Mouse (Mus musculus) embryo, embryonic 11 days (tissue): ENCODE data around the gene Pygm.

ENCODE experiments used
- DNase-seq: peaks from one replicate; pipeline ENCODE4 v3.0.0-alpha.2; 2015

Pygm gene

DNA sequence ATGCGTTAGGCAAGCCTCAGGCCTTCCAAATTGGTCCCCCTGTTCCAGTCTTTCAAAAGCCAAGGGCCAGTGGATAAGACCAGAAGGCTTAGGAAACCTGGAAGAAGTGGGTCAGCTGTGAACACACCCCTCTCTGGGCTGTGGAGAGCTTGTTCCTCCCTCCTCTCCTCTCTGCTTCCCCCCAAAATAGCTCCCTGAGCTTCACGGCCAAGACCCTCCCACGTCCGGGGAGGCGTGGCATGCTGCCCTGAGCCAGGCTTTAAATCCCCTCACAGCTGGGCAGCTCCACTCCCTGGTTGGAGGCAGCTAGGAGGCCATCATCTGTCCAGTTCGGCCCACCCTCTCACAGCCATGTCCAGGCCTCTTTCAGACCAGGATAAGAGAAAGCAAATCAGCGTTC, at the start of gene Pygm:
Gene Pygm (plus strand): TSS at position 272 of the 400 bp plus-strand sequence.
- peak; percentile 48 for DNase-seq

- DNase-seq, result peak; percentile 99
These were observed 49.3 kb upstream of the Pygm start, which contains the start of gene Men1 for GRCm38 (mm10) chr19:6334673-6335457. Gene Men1, plus strand, starts transcription at chr19:6334979.

- peak; percentile 18 for DNase-seq
These were observed 48.8 kb upstream of the Pygm start for GRCm38 (mm10) chr19:6335458-6335827.

DNA sequence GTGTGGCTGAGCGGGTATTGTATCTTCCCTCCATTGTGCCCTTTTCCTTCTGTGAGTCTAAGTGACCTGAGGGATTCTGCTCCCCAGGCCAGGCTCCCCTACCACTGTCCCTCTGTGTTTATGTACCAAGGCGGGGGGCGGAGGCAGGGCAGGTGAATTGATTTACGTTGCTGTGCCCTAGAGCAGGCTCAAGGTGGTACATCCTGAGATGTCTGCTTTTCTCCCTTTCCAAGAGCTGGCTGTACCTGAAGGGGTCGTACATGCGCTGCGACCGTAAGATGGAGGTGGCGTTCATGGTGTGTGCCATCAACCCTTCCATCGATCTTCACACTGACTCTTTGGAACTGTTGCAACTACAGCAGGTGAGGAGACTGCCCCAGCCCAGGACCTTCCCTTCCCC, 47.3 kb upstream of the Pygm start:
- DNase-seq, result no peak

DNA sequence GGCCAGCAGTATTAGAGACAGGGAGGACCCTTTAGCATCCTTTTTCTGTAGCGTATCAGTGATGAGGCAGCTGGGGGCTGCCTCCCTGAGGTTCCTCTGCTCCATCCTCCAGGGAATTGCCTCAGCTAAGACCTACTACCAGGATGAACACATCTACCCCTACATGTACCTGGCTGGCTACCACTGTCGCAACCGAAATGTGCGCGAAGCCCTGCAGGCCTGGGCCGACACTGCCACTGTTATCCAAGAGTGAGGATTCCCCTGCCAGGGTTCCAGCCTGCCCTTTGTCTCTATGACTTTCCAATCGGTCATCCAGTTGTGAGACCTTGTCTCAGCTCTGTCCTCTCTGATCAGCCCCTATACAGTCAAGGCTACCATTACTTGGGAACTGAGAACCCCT, 46.0 kb upstream of the Pygm start:
- DNase-seq, result no peak

DNA sequence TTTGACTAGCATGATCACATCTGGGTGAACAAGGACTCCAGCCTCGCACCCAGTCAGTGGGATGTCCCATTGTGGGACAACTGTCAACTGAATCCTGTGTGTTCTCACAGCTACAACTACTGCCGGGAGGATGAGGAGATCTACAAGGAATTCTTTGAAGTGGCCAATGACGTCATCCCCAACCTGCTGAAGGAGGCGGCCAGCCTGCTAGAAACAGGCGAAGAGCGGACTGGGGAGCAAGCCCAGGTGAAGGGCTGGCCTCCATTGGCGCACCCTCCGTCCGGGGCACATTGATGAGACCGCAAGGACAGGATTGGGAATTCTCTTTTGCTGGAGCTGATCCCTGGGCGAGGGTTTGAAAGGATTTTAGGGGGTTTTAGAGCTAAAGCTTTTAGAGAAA, 45.5 kb upstream of the Pygm start:
- DNase-seq, result no peak

DNA sequence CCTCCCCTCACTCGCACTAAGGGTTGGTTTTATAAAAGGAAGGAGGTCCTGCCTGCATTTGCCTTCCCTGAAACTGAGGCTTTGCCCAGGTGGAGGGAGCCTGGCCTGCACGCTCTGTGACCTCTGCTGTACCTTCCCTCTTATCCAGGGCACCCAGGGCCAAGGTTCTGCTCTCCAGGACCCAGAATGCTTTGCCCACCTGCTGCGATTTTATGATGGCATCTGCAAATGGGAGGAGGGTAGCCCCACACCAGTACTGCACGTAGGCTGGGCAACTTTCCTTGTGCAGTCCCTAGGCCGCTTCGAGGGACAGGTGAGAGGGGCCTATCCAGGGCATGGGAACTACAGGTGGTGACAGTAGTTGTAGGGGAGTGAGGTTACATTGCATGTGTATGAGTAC, 45.0 kb upstream of the Pygm start:
- no peak for DNase-seq

DNA sequence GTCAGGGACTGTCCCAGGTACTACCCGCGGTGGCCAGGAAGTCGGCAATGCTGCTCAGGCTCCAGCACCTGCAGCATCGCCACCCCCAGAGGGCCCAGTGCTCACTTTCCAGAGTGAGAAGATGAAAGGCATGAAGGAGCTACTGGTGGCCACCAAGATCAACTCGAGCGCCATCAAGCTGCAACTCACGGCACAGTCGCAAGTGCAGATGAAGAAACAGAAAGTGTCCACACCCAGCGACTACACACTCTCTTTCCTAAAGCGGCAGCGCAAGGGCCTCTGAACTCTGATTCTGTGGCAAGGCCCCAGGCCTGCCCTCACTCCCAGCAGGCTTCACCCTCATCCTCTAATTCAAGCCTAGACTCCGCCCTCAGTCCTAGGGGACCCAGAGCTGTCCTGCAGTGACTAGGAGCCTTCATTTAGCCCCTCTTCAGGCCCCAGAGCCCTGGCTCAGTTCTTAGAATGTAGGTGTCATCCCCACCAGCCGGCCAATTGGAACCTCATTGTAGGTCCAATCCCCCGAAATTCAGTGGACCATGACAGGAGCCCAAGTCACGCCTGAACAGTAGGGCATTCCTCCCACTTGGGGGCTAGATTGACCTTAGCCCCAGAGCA, 44.2 kb upstream of the Pygm start:
- DNase-seq, result no peak

DNA sequence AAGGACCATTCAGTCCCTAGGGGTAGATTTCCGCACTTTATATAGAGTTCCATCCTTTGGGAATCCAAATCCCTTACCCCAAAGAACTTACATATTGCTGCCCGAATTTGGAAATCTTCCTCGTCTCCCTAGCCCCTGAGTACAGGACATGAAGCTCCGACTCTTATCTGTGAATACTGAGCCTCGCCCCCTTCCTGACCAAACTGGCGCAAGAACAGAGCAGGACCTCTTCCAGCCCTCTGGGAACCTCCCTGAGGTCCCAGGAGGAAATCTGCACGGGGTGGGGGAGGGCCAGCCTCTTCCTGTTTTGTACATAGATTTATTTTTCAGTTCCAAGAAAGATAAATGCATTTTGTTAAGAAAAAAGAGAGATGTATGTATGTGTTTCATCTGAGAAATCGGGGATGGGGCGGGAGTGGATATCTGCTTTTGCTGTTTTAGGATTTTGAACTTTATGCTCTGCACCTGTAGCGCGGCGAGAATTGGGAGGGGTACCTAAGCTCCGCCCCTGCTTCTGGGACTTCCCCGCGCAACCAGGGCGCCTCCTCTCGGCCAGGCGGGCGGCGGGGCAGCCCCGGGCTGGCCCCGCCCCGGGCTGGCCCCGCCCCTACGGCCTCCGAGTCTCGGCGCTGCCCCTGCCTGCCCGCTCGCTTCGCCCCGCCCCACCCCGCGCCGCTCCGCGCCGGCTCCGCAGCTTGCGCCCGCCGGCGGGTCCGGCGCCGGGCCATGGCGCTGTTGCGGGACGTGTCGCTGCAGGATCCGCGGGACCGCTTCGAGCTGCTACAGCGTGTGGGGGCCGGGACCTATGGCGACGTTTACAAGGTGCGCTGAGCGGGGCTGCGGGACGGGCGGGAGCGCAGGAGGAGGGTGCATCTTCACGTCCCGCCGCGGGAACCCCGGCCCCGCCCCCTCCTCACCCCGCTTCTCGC, 43.4 kb upstream of the Pygm start, which contains the start of gene Map4k2:
Gene Map4k2 (plus strand): TSS at position 612 of the 929 bp plus-strand sequence.
- DNase-seq, result peak; percentile 90

DNA sequence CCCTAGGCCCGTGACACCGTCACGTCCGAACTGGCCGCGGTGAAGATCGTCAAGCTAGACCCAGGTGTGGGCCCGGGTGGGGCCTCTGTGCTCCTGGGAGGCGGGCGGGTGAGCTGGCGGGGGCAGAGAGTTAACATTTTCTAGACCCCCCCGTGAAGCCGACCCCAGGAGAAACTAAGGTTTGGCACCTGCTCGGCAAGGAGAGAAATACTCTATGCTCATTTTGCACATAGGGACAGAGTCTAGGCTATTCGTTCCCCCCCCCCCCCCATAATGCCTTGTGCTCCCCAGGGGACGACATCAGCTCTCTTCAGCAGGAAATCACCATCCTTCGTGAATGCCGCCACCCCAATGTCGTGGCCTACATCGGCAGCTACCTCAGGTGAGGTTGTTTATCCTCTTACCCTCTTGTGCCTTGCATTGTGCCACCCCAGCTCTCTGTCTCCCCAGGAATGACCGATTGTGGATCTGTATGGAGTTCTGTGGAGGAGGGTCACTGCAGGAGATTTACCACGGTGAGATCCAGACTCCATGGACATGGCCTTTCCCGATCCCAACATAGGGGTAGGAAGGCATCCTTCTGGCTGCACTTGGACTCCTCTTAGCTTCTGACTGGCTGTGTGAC, 42.6 kb upstream of the Pygm start:
- no peak for DNase-seq

DNA sequence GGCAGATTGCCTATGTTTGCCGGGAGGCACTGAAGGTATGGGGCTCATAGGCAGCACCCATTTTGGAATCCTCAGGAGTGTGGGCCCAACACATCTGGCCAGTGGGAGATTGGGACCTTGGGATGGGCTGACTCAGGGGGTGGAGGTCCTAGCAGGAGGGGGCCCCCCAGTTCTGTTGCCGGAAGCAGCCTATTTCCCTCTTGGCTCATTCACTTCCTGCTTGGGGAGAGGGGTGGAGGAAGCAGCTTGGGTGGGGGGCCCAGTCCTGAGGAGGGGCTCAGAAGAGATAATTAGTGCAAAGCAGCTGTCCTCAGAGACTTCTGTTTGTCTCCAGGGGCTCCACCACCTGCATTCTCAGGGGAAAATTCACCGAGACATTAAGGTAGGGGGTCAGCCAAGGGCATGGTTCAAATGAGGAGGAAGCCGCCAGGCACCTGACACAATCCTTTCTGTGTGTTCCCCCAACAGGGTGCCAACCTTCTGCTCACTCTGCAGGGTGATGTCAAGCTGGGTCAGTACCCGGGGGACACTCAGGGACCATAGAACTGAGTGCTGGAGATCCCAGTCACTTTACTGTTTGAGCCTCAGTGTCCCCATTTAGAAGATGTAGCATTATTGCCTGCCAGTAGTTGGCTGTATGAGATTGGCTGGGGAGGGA, 41.8 kb upstream of the Pygm start:
- DNase-seq, result no peak

- no peak for DNase-seq
These were observed 40.9 kb upstream of the Pygm start for GRCm38 (mm10) chr19:6343066-6343925.

DNA sequence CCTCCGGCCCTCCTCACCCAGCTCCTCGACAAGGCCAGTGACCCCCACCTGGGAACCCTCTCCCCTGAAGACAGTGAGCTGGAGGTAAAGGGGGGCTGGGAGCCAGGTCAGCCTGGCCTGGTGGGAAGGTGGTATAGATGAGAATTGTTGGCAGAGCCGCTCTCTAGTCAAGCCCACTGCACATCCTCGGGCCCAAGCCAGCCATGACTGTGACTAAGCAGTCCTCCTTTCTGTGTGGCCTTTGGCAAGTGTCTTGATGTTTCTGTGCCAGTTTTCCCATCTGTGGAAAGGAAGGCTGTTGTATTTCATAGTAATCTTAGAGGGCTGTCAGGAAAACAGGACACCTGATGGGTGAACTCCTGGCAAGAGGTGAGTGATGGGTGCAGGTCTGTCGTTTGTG, 40.2 kb upstream of the Pygm start:
- DNase-seq, result no peak

DNA sequence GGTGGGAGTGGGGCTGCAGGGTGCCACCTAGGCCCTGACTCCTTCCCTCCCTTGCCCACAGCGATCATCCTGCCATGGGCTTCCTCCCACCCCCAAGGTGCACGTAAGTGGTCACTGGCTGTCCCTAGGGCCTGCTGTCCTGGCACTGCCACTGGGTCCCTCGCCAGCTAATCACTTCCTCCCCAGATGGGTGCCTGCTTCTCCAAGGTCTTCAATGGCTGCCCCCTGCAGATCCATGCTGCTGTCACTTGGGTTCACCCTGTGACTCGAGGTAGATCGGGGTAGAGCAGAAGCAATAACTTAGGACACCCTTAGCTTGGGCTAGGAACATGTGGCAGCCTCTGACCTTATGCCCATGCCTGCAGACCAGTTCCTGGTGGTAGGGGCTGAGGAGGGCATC, 38.2 kb upstream of the Pygm start:
- DNase-seq, result no peak

- no peak for DNase-seq
These were observed 37.5 kb upstream of the Pygm start for GRCm38 (mm10) chr19:6346661-6347060.

DNA sequence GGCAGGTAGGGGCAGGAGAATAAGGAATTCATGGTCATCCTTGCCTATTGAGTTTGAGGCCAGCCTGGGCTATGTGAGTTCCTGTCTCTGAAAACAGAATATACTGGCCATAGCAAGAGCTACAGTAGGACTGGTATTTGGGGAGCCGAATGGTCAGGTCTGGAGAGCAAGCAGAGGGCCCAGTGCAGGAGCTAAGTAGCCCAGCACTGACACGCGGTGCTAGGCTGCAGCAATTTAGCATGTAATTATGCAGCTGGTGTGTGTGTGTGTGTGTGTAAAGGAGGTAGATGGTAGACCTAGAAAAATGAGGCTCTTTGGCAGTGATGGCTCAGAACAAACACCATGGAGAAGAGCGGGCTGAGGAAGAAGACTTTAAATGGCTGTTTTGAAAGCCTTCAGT, 36.6 kb upstream of the Pygm start:
- DNase-seq, result no peak

GRCm38 (mm10) chr19:6348717-6349116, 35.5 kb upstream of the Pygm start:
- no peak for DNase-seq

DNA sequence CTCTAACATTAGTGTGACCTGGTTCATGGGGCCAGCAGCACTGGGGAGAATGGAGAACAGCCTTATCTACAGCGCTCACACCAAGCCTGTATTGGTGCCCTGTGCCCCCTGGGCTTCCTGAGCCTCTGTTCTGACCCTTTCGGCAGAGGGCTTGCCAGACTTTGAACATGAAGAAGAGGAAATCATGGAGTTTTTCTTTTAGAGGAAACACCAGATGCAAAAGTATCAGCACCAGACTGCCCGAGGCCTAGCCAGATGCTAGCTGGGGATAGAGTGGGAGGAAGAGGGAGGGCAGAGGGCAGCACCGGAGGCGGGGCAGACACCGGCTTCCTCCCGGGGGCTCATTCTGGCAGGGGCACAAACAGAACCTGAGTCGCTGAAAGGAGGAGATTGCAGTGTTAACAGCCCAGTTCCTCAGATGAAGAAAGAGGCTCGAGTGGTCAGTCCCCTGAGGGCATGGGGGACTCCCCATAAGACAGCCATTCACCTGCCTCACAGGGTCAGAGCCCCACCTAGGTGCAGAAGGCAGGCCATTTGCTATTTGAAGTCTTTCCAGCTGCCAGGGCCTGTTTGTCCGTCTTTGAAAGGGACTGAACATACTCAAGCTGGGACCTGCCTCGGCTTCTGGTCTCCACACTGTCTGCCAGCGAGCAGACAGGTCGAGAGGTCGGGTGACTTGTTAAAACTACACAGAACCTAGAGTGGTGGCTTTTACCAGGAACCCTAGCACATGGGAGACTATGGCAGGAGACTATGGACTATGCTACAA, 34.8 kb upstream of the Pygm start:
- peak; percentile 56 for DNase-seq

DNA sequence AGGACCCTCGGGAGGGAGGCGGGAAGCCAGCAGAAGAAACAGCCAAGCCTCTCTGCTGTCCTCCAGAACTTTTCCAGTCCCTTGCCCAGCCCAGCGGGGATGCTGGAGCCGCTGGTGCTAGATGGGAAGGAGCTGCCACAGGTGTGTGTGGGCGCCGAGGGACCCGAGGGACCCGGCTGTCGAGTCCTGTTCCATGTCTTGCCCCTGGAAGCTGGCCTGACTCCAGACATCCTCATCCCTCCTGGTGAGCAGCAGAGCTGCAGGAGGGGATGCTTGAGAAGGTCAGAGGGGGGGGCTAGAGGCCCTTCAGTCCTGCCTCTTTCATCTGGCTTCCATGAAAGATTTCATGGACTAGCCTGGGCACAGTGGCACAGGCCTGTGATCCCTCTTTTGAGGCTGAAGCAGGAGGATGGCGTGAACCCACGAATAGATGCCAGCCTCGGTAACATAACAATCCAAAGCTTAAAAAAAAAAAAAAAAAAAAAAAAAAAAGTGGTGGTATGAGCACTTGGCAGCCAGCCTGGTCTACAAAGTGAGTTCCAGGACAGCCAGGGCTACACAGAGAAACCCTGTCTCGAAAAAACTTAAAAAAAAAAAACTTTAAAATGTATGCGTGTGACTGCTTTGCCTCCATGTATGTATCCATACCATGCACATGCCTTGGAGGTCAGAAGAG, 32.6 kb upstream of the Pygm start:
- DNase-seq, result no peak

DNA sequence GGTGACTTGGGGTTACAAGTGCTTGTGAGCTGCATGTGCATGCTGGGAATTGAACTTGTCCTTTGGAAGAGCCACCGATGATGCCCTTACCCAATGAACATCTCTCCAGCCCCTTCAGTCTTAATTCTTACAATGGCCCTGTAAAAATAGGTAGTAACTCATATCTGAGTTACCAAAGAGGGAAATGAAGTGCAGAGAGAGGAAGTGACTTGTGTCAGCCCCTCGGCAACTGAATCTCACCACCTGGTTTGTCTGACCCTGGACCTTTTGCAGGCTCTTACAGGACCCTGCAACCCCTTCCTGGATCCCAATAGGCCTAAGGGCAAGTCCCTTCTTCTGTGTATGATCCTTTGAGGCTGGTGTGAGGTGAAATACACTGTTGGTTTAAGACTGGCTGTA, 32.1 kb upstream of the Pygm start:
- no peak for DNase-seq
